Mouse (Mus musculus) midbrain, embryonic 11.5 days (tissue): ENCODE measurements around the gene Slc3a2. TPM values are rescaled to one million over a fixed set of nuclear protein-coding genes. Genes with fewer than 3 reads are reported as not detected.
A peak's percentile ranks its signal among the peaks of the same experiment; 100 is the strongest.
"Not testable (repeated sequence)": the region's sequence is repeated elsewhere in the genome, so short reads cannot be mapped to it uniquely, and the experiment has no call there.

Experiments used
- ATAC-seq: fragments of 200-750 bp; cut with Nextera tagmentation; 2 replicates; pipeline ENCODE4 v1.8.0; 2017; ENCODE audit warnings: moderate TSS enrichment, moderate library complexity; ENCODE audit not compliant: low FRiP score
- DNase-seq: peaks from one replicate; pipeline ENCODE4 v3.0.0; 2015; ENCODE audit warnings: low spot score; ENCODE audit errors: missing footprints
- H3K27ac ChIP-seq: fragments of 300-500 bp; sonication (generic); 2 replicates; pipeline ENCODE4 v1.5.1; 2014; ENCODE audit warnings: low read depth, low read length
- H3K27me3 ChIP-seq: fragments of 300-500 bp; sonication (generic); 2 replicates; pipeline ENCODE4 v1.6.1; 2014; ENCODE audit warnings: mild to moderate bottlenecking, low read length, moderate library complexity, mixed read lengths; ENCODE audit not compliant: control insufficient read depth, insufficient read depth
- H3K36me3 ChIP-seq: fragments of 300-500 bp; sonication (generic); 2 replicates; pipeline ENCODE4 v1.6.1; 2014; ENCODE audit warnings: mild to moderate bottlenecking, low read length, moderate library complexity, mixed read lengths; ENCODE audit not compliant: control insufficient read depth, insufficient read depth
- H3K4me1 ChIP-seq: fragments of 300-500 bp; sonication (generic); 2 replicates; pipeline ENCODE4 v1.6.1; 2014; ENCODE audit warnings: low read length; ENCODE audit not compliant: control insufficient read depth, insufficient read depth
- H3K4me2 ChIP-seq: fragments of 300-500 bp; sonication (generic); 2 replicates; pipeline ENCODE4 v1.6.1; 2014; ENCODE audit warnings: mild to moderate bottlenecking, moderate library complexity
- H3K4me3 ChIP-seq: fragments of 300-500 bp; sonication (generic); 2 replicates; pipeline ENCODE4 v1.5.1; 2014; ENCODE audit warnings: low read depth, low read length
- H3K9ac ChIP-seq: fragments of 300-500 bp; sonication (generic); 2 replicates; pipeline ENCODE4 v1.6.1; 2014; ENCODE audit warnings: low read length
- H3K9me3 ChIP-seq: fragments of 300-500 bp; sonication (generic); 2 replicates; pipeline ENCODE4 v1.6.1; 2016; ENCODE audit warnings: low read length; ENCODE audit not compliant: control insufficient read depth
- WGBS: fragments of 180-500 bp; shearing (Covaris S2); extraction: QIAGEN DNeasy Blood & Tissue Kit; methylation state at CpG from one replicate; pipeline ENCODE4 v1.1.7; 2014; 5-methylcytosine and 5-hydroxymethylcytosine counted together
- polyA plus RNA-seq: library from polyadenylated mRNA; unstranded; fragments of >200 nt; fragmentation: Nextera tagmentation; extraction: Ambion mirVana; gene quantifications from 2 replicates; pipeline ENCODE4 v1.2.1, GENCODE M21; 2014

Slc3a2 gene
- polyA plus RNA-seq, 1 experiment from 2014 or later: 139 TPM

DNA sequence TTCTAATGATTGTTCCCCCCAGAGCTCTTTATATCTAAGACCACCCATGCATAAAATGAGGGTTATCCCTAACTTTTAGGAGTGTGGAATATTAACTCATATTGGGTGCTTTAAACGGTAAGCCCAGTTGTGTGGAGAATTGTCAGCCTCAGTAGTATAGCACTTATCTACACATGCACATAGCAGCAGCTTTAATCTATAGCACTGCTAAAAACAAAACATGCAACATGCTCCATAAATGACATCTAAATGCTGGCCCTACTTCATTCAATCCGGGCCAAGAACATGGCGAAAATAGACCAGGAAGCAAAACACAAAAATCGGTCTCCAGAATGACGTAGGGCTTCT is 636 bp downstream of the Slc3a2 start:
- peaks cover 8% of the 10 kb centered on the region for H3K36me3 ChIP-seq
- ATAC-seq: peak; percentile 6
- WGBS: 1% methylated on average over 5 of the region's 5 CpGs
- H3K4me1 ChIP-seq: peaks cover 14% of the 10 kb centered on the region
- no peaks in the 10 kb centered on the region for H3K27me3 ChIP-seq
- H3K9me3 ChIP-seq: no peaks in the 10 kb centered on the region
- DNase-seq: no peak
- peak overlapping the region; percentile 80 for H3K27ac ChIP-seq
- peak overlapping the region; percentile 99 for H3K9ac ChIP-seq
- peak overlapping the region; percentile 90 for H3K4me3 ChIP-seq
- peak overlapping the region; percentile 67 for H3K4me2 ChIP-seq

DNA sequence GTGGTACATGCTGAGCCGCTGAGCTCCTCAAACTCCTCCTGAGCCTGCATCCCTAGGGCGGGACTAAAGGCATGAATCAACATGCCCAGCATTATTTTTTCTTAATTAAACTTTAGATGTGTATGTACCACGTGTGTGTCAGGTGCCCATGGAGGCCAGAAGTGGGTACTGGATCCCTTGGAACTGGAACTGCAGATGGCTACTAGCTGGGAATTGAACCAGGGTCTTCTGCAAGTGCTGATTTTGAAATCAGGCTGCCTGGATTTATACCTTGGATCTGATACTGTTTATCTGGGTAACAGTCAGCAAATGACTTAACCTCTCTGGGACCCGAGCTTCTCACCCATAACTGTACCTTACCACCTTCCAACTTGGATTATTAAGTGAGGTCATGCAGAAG is 1.1 kb downstream of the Slc3a2 start:
- H3K27ac ChIP-seq: no peak overlapping the region

DNA sequence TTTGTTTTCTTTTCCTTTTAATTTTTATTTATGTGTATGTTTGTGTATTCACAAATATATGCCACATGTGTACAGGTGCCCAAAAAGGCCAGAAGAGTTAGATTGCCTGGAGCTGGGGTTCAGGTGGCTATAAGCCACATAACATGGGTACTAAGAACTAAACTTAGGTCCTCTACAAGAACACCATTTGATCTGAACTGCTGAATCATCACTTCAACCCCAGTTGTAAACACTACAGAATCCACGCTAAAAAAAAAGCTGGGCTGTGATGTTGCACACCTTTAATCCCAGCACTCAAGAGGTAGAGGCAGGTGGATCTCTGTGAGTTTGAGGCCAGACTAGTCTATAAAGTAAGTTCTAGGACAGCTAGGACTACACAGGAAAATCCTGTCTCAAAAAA is 1.8 kb downstream of the Slc3a2 start:
- WGBS: 88% methylated on average over 1 of the region's 1 CpGs
- H3K9me3 ChIP-seq: no peaks in the 10 kb centered on the region
- 0 out of 2 replicates have a peak overlapping the region, but pooled peaks have one; percentile 67 for H3K4me2 ChIP-seq
- DNase-seq: peak; percentile 31
- H3K27me3 ChIP-seq: no peaks in the 10 kb centered on the region
- H3K36me3 ChIP-seq: peaks cover 8% of the 10 kb centered on the region
- no peak overlapping the region for H3K9ac ChIP-seq
- peaks cover 14% of the 10 kb centered on the region for H3K4me1 ChIP-seq
- no peak overlapping the region for H3K27ac ChIP-seq
- H3K4me3 ChIP-seq: 0 out of 2 replicates have a peak overlapping the region, but pooled peaks have one; percentile 90
- no peak for ATAC-seq

More for the DNA sequence above, 1.1 kb downstream of the Slc3a2 start:
- ATAC-seq (no peak), DNase-seq (peak; percentile 73)
- Histone ChIP-seq H3K9me3 (no peaks in the 10 kb centered on the region), H3K4me1 (peaks cover 14% of the 10 kb centered on the region), H3K4me3 (peak overlapping the region; percentile 90), H3K27me3 (no peaks in the 10 kb centered on the region), H3K4me2 (peak overlapping the region; percentile 67), H3K9ac (peak overlapping the region; percentile 99), H3K36me3 (peaks cover 8% of the 10 kb centered on the region)
- 63% methylated on average over 4 of the region's 4 CpGs for WGBS

DNA sequence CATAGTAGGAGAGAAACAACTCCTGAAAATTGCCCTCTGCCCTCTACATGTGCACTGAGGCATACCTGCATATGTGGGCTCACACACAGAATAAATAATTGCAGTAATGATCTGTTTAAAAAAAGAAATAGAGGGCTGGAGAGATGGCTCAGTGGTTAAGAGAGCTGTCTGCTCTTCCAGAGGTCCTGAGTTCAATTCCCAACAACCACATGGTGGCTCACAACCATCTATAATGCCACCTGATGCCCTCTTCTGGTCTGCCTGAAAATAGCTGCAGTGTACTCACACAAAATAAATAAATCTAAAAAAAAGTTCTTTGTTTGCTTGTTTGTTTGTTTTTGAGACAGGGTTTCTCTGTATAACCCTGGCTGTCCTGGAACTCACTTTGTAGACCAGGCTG is 4.1 kb downstream of the Slc3a2 start:
- H3K9ac ChIP-seq, H3K27ac ChIP-seq, DNase-seq, H3K27me3 ChIP-seq, H3K36me3 ChIP-seq, ATAC-seq, H3K9me3 ChIP-seq, H3K4me2 ChIP-seq, H3K4me1 ChIP-seq, H3K4me3 ChIP-seq: not testable (repeated sequence)

DNA sequence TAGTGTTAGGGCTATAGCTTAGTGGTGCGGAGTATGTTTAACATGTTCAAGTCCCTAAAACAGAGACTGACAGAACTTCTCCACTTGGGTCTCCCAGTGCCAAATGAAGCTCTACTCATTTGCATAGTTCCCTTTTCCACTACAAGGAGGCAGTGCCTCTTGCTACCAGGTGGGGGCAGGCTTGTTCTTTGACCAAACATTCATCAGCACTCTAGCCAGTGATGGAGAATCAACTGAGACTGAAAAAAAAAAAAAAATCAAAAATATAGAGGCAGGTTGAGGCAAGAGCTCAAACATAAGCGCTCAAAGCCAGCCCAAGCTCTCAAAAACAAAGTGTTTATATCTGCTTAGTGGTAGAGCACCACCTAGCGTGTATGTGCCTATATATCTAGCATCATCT is 4.8 kb downstream of the Slc3a2 start:
- no peaks in the 10 kb centered on the region for H3K27me3 ChIP-seq
- H3K9me3 ChIP-seq: no peaks in the 10 kb centered on the region
- no peak overlapping the region for H3K4me2 ChIP-seq
- peaks cover 10% of the 10 kb centered on the region for H3K4me1 ChIP-seq
- no peak overlapping the region for H3K27ac ChIP-seq
- ATAC-seq: no peak
- WGBS: 76% methylated on average over 3 of the region's 3 CpGs
- no peaks in the 10 kb centered on the region for H3K36me3 ChIP-seq
- DNase-seq: peak; percentile 87
- no peak overlapping the region for H3K9ac ChIP-seq
- H3K4me3 ChIP-seq: no peak overlapping the region

DNA sequence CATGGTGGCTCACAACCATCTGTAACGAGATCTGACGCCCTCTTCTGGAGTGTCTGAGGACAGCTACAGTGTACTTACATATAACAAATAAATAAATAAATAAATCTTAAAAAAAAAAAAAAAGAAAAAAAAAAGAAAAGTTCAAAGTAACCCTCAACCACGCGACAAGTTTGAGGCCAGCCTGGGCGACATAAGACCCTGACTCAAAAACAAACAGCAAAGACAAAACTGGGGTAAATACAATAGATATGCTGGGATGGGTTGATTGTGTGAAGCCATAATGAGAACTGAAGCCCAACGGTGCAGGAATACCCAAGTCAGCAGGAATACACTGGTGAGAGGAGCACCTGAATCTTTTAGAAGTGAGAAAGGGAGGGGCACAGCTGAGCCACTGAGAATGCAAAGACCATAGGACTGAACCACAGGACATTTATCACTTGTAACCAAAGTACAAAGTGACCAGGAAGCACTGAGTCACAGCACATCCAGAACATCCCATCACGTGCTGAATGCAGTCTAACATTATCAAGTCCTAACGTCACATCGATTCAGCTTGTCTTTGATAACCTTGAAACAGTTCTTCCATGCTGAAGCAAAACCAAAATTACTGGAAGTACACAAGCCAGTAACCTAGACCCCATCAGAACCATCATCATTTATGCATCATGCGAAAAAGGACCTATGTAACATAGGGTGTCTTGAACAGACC is 6.2 kb downstream of the Slc3a2 start:
- peak; percentile 81 for DNase-seq
- H3K36me3 ChIP-seq: no peaks in the 10 kb centered on the region
- no peak overlapping the region for H3K4me2 ChIP-seq
- peaks cover 9% of the 10 kb centered on the region for H3K4me1 ChIP-seq
- no peak overlapping the region for H3K27ac ChIP-seq
- 71% methylated on average over 8 of the region's 10 CpGs for WGBS
- H3K9ac ChIP-seq: no peak overlapping the region
- no peaks in the 10 kb centered on the region for H3K9me3 ChIP-seq
- H3K27me3 ChIP-seq: no peaks in the 10 kb centered on the region
- no peak for ATAC-seq
- H3K4me3 ChIP-seq: no peak overlapping the region

DNA sequence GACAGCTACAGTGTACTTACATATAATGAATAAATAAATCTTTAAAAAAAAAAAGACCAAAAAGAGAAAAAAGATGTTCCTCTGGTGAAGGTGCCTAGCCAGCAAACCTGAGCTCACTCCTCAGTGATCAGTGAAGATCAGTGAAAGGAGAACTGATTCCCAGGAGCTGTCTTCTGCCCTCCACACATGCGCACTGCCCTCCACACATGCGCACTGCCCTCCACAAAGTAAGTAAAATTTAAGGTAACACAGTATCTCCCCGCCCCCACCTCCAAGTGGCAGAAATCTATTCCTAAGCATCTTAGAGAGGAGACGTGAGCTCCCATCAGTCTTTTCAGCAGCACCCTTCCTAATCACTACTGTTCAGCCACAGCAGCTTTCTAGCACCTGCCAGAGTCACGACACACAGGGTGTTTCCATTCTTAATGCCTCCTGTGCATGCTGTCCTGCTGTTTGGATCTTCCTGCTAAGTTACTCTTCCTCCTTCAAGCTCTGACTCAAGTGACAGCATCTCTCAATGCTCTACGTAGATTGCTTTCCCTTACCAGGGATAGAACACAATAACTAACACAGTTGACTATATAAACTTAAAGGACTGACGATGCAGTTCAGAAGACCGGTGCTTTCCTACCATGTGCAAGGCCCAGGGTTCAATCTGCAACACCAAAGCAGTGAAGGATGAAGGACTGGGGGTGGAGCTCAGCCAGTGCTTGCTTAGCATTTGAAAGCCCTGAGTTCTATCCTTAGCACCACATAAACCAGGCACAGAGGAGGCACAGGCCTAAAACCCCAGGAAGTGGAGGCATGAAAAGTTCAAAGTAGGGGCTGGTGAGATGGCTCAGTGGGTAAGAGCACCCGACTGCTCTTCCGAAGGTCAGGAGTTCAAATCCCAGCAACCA is 7.1 kb downstream of the Slc3a2 start:
- no peaks in the 10 kb centered on the region for H3K9me3 ChIP-seq
- 61% methylated on average over 10 of the region's 10 CpGs for WGBS
- peak; percentile 75 for DNase-seq
- H3K4me2 ChIP-seq: no peak overlapping the region
- no peak for ATAC-seq
- H3K27me3 ChIP-seq: no peaks in the 10 kb centered on the region
- H3K4me1 ChIP-seq: peaks cover 16% of the 10 kb centered on the region
- H3K4me3 ChIP-seq: no peak overlapping the region
- H3K27ac ChIP-seq: no peak overlapping the region
- no peak overlapping the region for H3K9ac ChIP-seq
- no peaks in the 10 kb centered on the region for H3K36me3 ChIP-seq

DNA sequence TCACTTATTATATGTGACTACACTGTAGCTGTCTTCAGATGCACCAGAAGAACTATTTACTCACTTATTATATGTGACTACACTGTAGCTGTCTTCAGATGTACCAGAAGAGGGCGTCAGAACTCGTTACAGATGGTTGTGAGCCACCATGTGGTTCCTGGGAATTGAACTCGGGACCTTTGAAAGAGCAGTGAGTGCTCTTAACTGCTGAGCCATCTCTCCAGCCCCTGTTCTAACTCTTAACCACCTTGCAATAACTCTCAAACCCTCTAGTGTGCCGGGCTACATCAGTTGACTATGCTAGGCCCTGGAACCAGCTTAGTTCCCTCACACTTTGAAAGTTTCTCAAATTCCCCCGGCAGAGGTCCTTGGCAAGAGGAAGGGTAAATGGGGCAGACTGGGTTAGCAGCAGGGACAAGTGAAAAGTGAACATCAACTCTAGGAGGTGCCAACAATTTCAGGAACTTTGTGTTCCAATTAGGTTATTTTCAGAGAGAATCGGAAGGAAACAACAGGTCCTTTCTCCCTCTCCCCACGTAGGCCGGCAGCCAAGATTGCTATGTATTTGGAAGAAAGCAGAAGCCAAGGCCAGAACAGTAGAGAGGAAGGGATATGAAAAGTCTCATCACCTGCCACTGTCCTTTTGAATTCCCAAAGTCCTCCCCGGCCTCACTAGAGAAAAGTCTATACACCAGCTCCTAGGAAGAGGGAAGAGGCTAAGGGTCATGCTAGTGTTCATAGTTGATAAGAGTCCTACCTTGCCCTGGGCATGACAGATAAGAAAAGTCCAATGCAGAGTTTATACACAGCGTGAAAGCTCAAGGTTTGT is 8.3 kb downstream of the Slc3a2 start:
- WGBS: 76% methylated on average over 10 of the region's 10 CpGs
- H3K4me3 ChIP-seq: no peak overlapping the region
- peaks cover 3% of the 10 kb centered on the region; the same call in 1 of the 2 replicates for H3K36me3 ChIP-seq
- H3K27ac ChIP-seq: no peak overlapping the region
- H3K9ac ChIP-seq: no peak overlapping the region
- H3K27me3 ChIP-seq: no peaks in the 10 kb centered on the region
- no peaks in the 10 kb centered on the region for H3K9me3 ChIP-seq
- DNase-seq (peak; percentile 75), ATAC-seq (no peak)
- peaks cover 16% of the 10 kb centered on the region for H3K4me1 ChIP-seq
- no peak overlapping the region for H3K4me2 ChIP-seq
